In the genomic region with DNA sequence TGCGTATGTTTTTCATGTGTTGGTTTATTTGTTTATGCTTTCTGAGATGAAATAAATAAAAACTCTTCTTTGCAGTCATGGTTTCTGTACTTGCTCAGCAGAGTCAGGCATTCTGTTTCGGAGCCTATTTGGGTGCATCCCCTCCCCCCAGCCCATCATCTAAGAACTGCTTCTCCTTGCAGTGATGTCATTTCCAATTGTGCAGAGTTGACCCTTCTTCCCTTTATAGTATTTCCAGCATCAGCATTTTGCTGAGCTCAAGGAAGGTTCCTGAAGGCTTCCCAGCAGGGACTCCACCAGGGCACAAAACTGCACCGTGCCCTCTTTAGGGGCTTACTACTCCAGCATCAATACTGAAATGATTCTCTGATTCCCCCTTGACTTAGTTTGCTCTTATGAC, we compare ENCODE assay signal across 40 mouse cellular contexts. TPM values are rescaled to one million over a fixed set of nuclear protein-coding genes. Genes with fewer than 3 reads are reported as not detected.
"Had no signal": no experiment of that assay in that cellular context is flagged by ENCODE, and none has a peak within 500 bp of the region (broad histone marks: within the 10 kb centered on the region; RNA-seq: fewer than 3 reads in every experiment).

No protein-coding gene starts in this region.

- ATAC-seq: hindbrain, embryonic 16.5 days; inflammation-experienced regulatory T-cells, adult 6 months; intestine, embryonic 15.5 days; intestine, postnatal 0 days had no signal

- DNase-seq: gastrocnemius, adult 2 months; gastrocnemius, postnatal 10 days; gastrocnemius, postnatal 25 days; heart, adult 2 months; heart, postnatal 10 days; heart, postnatal 4 days; kidney, adult 18-20 months; kidney, adult 8-10 months; kidney, postnatal 14 days; kidney, postnatal 36 days; layer of hippocampus, adult 9-11 months; layer of hippocampus, postnatal 36 days; left cerebral cortex, postnatal 4 days had no signal

- H3K4me3 ChIP-seq: gastrocnemius, adult 2 months; heart, adult 2 months; heart, embryonic 10.5 days; heart, embryonic 12.5 days; hindbrain, embryonic 10.5 days; hindbrain, embryonic 12.5 days; intestine, embryonic 15.5 days; kidney, embryonic 15.5 days; limb, embryonic 13.5 days; limb, embryonic 15.5 days; liver, embryonic 15.5 days had no signal

- H3K27ac ChIP-seq: gastrocnemius, adult 2 months; heart, adult 2 months; heart, embryonic 10.5 days; hindbrain, embryonic 10.5 days; hindbrain, embryonic 12.5 days; hindbrain, embryonic 14.5 days; intestine, embryonic 15.5 days; kidney, embryonic 15.5 days; kidney, postnatal 0 days; limb, embryonic 13.5 days; limb, embryonic 15.5 days; liver, embryonic 15.5 days had no signal

- H3K36me3 ChIP-seq: heart, embryonic 10.5 days; heart, embryonic 12.5 days; hindbrain, embryonic 10.5 days; hindbrain, embryonic 12.5 days; intestine, embryonic 15.5 days; kidney, embryonic 15.5 days; limb, embryonic 13.5 days; limb, embryonic 15.5 days; liver, embryonic 15.5 days had no signal

- H3K9ac ChIP-seq: heart, embryonic 12.5 days; hindbrain, embryonic 12.5 days; hindbrain, embryonic 14.5 days; intestine, embryonic 15.5 days; kidney, embryonic 15.5 days; limb, embryonic 13.5 days; limb, embryonic 15.5 days; liver, embryonic 15.5 days had no signal

- H3K4me2 ChIP-seq: heart, embryonic 12.5 days; hindbrain, embryonic 12.5 days; hindbrain, embryonic 14.5 days; intestine, embryonic 15.5 days; kidney, embryonic 15.5 days; limb, embryonic 13.5 days; limb, embryonic 15.5 days; liver, embryonic 15.5 days had no signal

- H3K27me3 ChIP-seq: hindbrain, embryonic 12.5 days; intestine, embryonic 15.5 days; limb, embryonic 15.5 days had no signal

- H3K9me3 ChIP-seq: heart, embryonic 10.5 days; heart, embryonic 12.5 days; hindbrain, embryonic 10.5 days; hindbrain, embryonic 12.5 days; intestine, embryonic 15.5 days; kidney, embryonic 15.5 days; limb, embryonic 13.5 days; limb, embryonic 15.5 days; liver, embryonic 15.5 days had no signal

- H3K4me1 ChIP-seq: heart, embryonic 10.5 days; heart, embryonic 12.5 days; hindbrain, embryonic 10.5 days; hindbrain, embryonic 12.5 days; intestine, embryonic 15.5 days; kidney, embryonic 15.5 days; limb, embryonic 13.5 days; limb, embryonic 15.5 days; liver, embryonic 15.5 days had no signal

RNA-seq across cellular contexts. Expression of a gene that starts 14.7 kb away (rescaled TPM):
- total RNA-seq: gastrocnemius, adult 2 months; gastrocnemius, postnatal 10 days; gastrocnemius, postnatal 25 days; gastrocnemius, postnatal 4 days; granulocyte monocyte progenitor cell, adult 5-6 weeks; heart, adult 2 months; heart, postnatal 10 days; heart, postnatal 25 days; heart, postnatal 4 days; layer of hippocampus, adult 18-20 months; layer of hippocampus, adult 8-10 months; layer of hippocampus, postnatal 14 days; layer of hippocampus, postnatal 36 days; left cerebral cortex, adult 18-20 months; left cerebral cortex, adult 8-10 months; left cerebral cortex, postnatal 10 days; left cerebral cortex, postnatal 25 days; left cerebral cortex, postnatal 4 days had no signal
- polyA plus RNA-seq: frontal cortex, adult 2 months; heart, adult 2 months; heart, embryonic 10.5 days; heart, embryonic 14.5 days; heart, embryonic 16.5 days; hindbrain, embryonic 10.5 days; hindbrain, embryonic 12.5 days; hindbrain, embryonic 16.5 days; intestine, embryonic 15.5 days; intestine, postnatal 0 days; kidney, embryonic 15.5 days; liver, embryonic 15.5 days had no signal
